Mouse (Mus musculus) MEL (cell line): ENCODE measurements around the gene Tcte1.

Experiments used
- CTCF ChIP-seq, 3 experiments: IDR thresholded peaks in 2 of 3; conservative IDR thresholded peaks in 1 of 3; 2 replicates each; pipeline ENCODE4 v1.5.1; 2011 to 2012; ENCODE audit warnings: low read length in 3 of 3, low read depth in 2 of 3, mild to moderate bottlenecking in 2 of 3, improper control_type of control experiment in 1 of 3, inconsistent platforms in 1 of 3, mixed read lengths in 1 of 3, moderate library complexity in 1 of 3; ENCODE audit not compliant: control insufficient read depth in 1 of 3, insufficient read depth in 1 of 3, poor library complexity in 1 of 3, severe bottlenecking in 1 of 3
- ELF1 ChIP-seq: IDR thresholded peaks from 2 replicates; pipeline ENCODE4 v1.6.1; 2014; ENCODE audit warnings: low read depth, mild to moderate bottlenecking, inconsistent platforms, low read length, improper control_type of control experiment, moderate library complexity
- EP300 ChIP-seq, 2 experiments: IDR thresholded peaks; 2 replicates each; pipeline ENCODE4 v1.6.1; 2011; ENCODE audit warnings: improper control_type of control experiment in 2 of 2, low read length in 2 of 2, low read depth in 1 of 2, mild to moderate bottlenecking in 1 of 2
- ETS1 ChIP-seq: IDR thresholded peaks from 2 replicates; pipeline ENCODE4 v1.6.1; 2012; ENCODE audit warnings: low read depth, mild to moderate bottlenecking, inconsistent platforms, low read length, improper control_type of control experiment, moderate library complexity
- GATA1 ChIP-seq: IDR thresholded peaks from 2 replicates; pipeline ENCODE4 v1.6.1; 2011; ENCODE audit warnings: low read depth, low read length, improper control_type of control experiment
- HCFC1 ChIP-seq: IDR thresholded peaks from 2 replicates; pipeline ENCODE4 v1.6.1; 2012; ENCODE audit warnings: low read depth, mild to moderate bottlenecking, inconsistent platforms, low read length, improper control_type of control experiment, moderate library complexity
- JUND ChIP-seq: IDR thresholded peaks from 2 replicates; pipeline ENCODE4 v1.6.1; 2011; ENCODE audit warnings: low read depth, mild to moderate bottlenecking, improper control_type of control experiment, low read length
- KAT2A ChIP-seq: conservative IDR thresholded peaks from 2 replicates; pipeline ENCODE4 v1.6.1; 2012; ENCODE audit warnings: low read depth, low read length, improper control_type of control experiment, inconsistent platforms
- MAFK ChIP-seq: IDR thresholded peaks from 2 replicates; pipeline ENCODE4 v1.6.1; 2011; ENCODE audit warnings: low read depth, mild to moderate bottlenecking, low read length, improper control_type of control experiment, borderline replicate concordance
- POLR2A ChIP-seq, 2 experiments: IDR thresholded peaks; 2 replicates each; pipeline ENCODE4 v1.6.1; 2011 to 2012; ENCODE audit warnings: low read length in 2 of 2, mild to moderate bottlenecking in 2 of 2, control low read depth in 1 of 2, improper control_type of control experiment in 1 of 2, low read depth in 1 of 2, moderate library complexity in 1 of 2; ENCODE audit not compliant: control insufficient read depth in 1 of 2, insufficient read depth in 1 of 2, poor library complexity in 1 of 2
- RAD21 ChIP-seq: IDR thresholded peaks from 2 replicates; pipeline ENCODE4 v1.6.1; 2011; ENCODE audit warnings: mild to moderate bottlenecking, low read depth, low read length, improper control_type of control experiment
- UBTF ChIP-seq: IDR thresholded peaks from 2 replicates; pipeline ENCODE4 v1.6.1; 2012; ENCODE audit warnings: low read depth, mild to moderate bottlenecking, inconsistent platforms, low read length, improper control_type of control experiment, moderate library complexity, borderline replicate concordance; ENCODE audit not compliant: insufficient read depth
- USF1 ChIP-seq: IDR thresholded peaks from 2 replicates; pipeline ENCODE4 v1.6.1; 2014; ENCODE audit warnings: low read depth, mild to moderate bottlenecking, inconsistent platforms, low read length, improper control_type of control experiment, moderate library complexity
- ZMIZ1 ChIP-seq: IDR thresholded peaks from 2 replicates; pipeline ENCODE4 v1.6.1; 2012; ENCODE audit warnings: low read depth, mild to moderate bottlenecking, inconsistent platforms, low read length, improper control_type of control experiment, moderate library complexity

DNA sequence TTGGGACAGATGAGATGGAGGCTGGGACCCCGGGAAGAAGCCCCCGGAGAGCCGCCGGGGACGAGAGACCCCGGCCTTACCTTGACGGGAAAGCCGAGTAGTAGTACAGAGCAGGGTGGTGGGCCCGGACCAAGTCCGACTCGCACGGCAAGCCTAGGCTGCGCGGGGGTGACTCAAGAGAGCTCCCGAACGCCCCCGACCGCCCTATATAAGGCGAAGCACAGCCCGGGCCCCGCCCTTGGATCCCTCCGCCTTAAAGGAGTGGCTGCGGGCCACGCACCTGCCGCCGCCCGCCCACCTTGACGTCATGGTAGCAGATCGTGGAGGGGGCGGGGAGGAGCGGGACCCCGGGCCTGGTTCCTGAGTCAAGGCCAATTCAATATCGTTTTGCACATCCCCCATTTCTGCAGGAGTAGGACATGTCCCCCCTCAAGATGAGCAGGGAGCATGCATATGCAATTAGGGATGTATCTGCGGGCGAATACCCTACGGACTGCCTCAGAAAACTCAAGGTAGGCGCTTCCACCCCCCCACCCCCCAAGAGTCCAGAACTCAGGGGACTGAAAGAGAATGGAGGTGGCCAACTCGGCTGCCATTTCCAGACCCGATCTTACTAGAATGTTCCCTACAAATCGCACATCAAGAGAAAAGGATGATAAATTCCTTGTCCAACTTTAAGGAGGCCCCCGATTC is 50.0 kb downstream of the Tcte1 start, which contains the start of gene Hsp90ab1:
- TF ChIP-seq ELF1: peak; percentile 32; the same call in 1 of the 2 replicates
- TF ChIP-seq CTCF (IDR thresholded peaks at IDR 0.05 in 2 of 3, conservative IDR thresholded peaks at IDR 0.05 in 1 of 3; ENCODE audit: control insufficient read depth in 1 of 3, insufficient read depth in 1 of 3, low read depth in 2 of 3, low read length in 3 of 3, poor library complexity in 1 of 3, severe bottlenecking in 1 of 3): no peak
- TF ChIP-seq POLR2A (IDR thresholded peaks at IDR 0.05; ENCODE audit: control insufficient read depth in 1 of 2, insufficient read depth in 1 of 2, low read depth in 1 of 2, low read length in 2 of 2, poor library complexity in 1 of 2): peak; percentile 94 to 97
- TF ChIP-seq GATA1: no peak
- TF ChIP-seq UBTF: no peak
- no peak for TF ChIP-seq RAD21
- peak; percentile 34 for TF ChIP-seq ETS1
- no peak for TF ChIP-seq MAFK
- TF ChIP-seq EP300 (IDR thresholded peaks at IDR 0.05; ENCODE audit: low read depth in 1 of 2, low read length in 2 of 2): no peak
- no peak for TF ChIP-seq JUND
- TF ChIP-seq USF1: peak; percentile 21; the same call in 1 of the 2 replicates
- peak; percentile 87 for TF ChIP-seq KAT2A
- TF ChIP-seq HCFC1: peak; percentile 82
- TF ChIP-seq ZMIZ1: peak; percentile 99
